Mouse (Mus musculus) MEL (cell line): Measurements from ENCODE around the gene Cbx6. TPM values are rescaled to one million over a fixed set of nuclear protein-coding genes. Genes with fewer than 3 reads are reported as not detected.

Source experiments
- DNase-seq: peaks from one replicate; pipeline ENCODE4 v3.0.0; 2011; ENCODE audit warnings: low read depth, low spot score
- H3K27ac ChIP-seq: 2 replicates; pipeline ENCODE4 v1.5.1; 2012; ENCODE audit warnings: low read depth, mild to moderate bottlenecking, control low read depth, low read length, moderate library complexity; ENCODE audit not compliant: control insufficient read depth
- H3K27me3 ChIP-seq, 2 experiments: fragments of 150-350 bp in 1 of 2; sonication (generic) in 1 of 2; 2 replicates each; pipeline ENCODE4 v1.6.1; 2012; ENCODE audit warnings: low read length in 2 of 2, mild to moderate bottlenecking in 2 of 2, improper control_type of control experiment in 1 of 2, moderate library complexity in 1 of 2; ENCODE audit not compliant: insufficient read depth in 2 of 2, control insufficient read depth in 1 of 2
- H3K36me3 ChIP-seq, 2 experiments: 2 replicates each; pipeline ENCODE4 v1.6.1; 2012 to 2014; ENCODE audit warnings: low read length in 2 of 2, improper control_type of control experiment in 1 of 2, inconsistent platforms in 1 of 2, mild to moderate bottlenecking in 1 of 2; ENCODE audit not compliant: insufficient read depth in 2 of 2, control insufficient read depth in 1 of 2
- H3K4me1 ChIP-seq, 2 experiments: fragments of 150-350 bp in 1 of 2; sonication (generic) in 1 of 2; 2 replicates each; pipeline ENCODE4 v1.6.1; 2012; ENCODE audit warnings: low read length in 2 of 2, improper control_type of control experiment in 1 of 2, mild to moderate bottlenecking in 1 of 2; ENCODE audit not compliant: insufficient read depth in 2 of 2, control insufficient read depth in 1 of 2
- H3K4me3 ChIP-seq, 2 experiments: fragments of 150-350 bp in 1 of 2; sonication (generic) in 1 of 2; 2 replicates each; pipeline ENCODE4 v1.5.1; 2012; ENCODE audit warnings: low read depth in 2 of 2, low read length in 2 of 2, mild to moderate bottlenecking in 2 of 2, moderate library complexity in 2 of 2, control low read depth in 1 of 2, improper control_type of control experiment in 1 of 2; ENCODE audit not compliant: control insufficient read depth in 1 of 2, insufficient read depth in 1 of 2
- H3K79me2 ChIP-seq: 2 replicates; pipeline ENCODE4 v1.6.1; 2012; ENCODE audit warnings: mild to moderate bottlenecking, low read length, moderate library complexity; ENCODE audit not compliant: control insufficient read depth, poor library complexity, insufficient read depth
- H3K9ac ChIP-seq: 2 replicates; pipeline ENCODE4 v1.6.1; 2012; ENCODE audit warnings: low read depth, mild to moderate bottlenecking, control low read depth, low read length, moderate library complexity; ENCODE audit not compliant: control insufficient read depth, poor library complexity, severe bottlenecking
- H3K9me3 ChIP-seq: fragments of 150-350 bp; sonication (generic); replicated peaks from 2 replicates; pipeline ENCODE4 v1.6.1; 2012; ENCODE audit warnings: mild to moderate bottlenecking, low read length, improper control_type of control experiment, moderate library complexity; ENCODE audit not compliant: insufficient read depth
- BHLHE40 ChIP-seq: IDR thresholded peaks from 2 replicates; pipeline ENCODE4 v1.6.1; 2012; ENCODE audit warnings: low read depth, mild to moderate bottlenecking, inconsistent platforms, low read length, improper control_type of control experiment, borderline replicate concordance
- CHD1 ChIP-seq: IDR thresholded peaks from 2 replicates; pipeline ENCODE4 v1.6.1; 2012; ENCODE audit warnings: low read depth, mild to moderate bottlenecking, inconsistent platforms, low read length, improper control_type of control experiment
- CHD2 ChIP-seq: IDR thresholded peaks from 2 replicates; pipeline ENCODE4 v1.6.1; 2011; ENCODE audit warnings: low read length, improper control_type of control experiment
- CTCF ChIP-seq, 3 experiments: IDR thresholded peaks in 2 of 3; conservative IDR thresholded peaks in 1 of 3; 2 replicates each; pipeline ENCODE4 v1.5.1; 2011 to 2012; ENCODE audit warnings: low read length in 3 of 3, low read depth in 2 of 3, mild to moderate bottlenecking in 2 of 3, improper control_type of control experiment in 1 of 3, inconsistent platforms in 1 of 3, mixed read lengths in 1 of 3, moderate library complexity in 1 of 3; ENCODE audit not compliant: control insufficient read depth in 1 of 3, insufficient read depth in 1 of 3, poor library complexity in 1 of 3, severe bottlenecking in 1 of 3
- EP300 ChIP-seq, 2 experiments: IDR thresholded peaks; 2 replicates each; pipeline ENCODE4 v1.6.1; 2011; ENCODE audit warnings: improper control_type of control experiment in 2 of 2, low read length in 2 of 2, low read depth in 1 of 2, mild to moderate bottlenecking in 1 of 2
- ETS1 ChIP-seq: IDR thresholded peaks from 2 replicates; pipeline ENCODE4 v1.6.1; 2012; ENCODE audit warnings: low read depth, mild to moderate bottlenecking, inconsistent platforms, low read length, improper control_type of control experiment, moderate library complexity
- GATA1 ChIP-seq: IDR thresholded peaks from 2 replicates; pipeline ENCODE4 v1.6.1; 2011; ENCODE audit warnings: low read depth, low read length, improper control_type of control experiment
- HCFC1 ChIP-seq: IDR thresholded peaks from 2 replicates; pipeline ENCODE4 v1.6.1; 2012; ENCODE audit warnings: low read depth, mild to moderate bottlenecking, inconsistent platforms, low read length, improper control_type of control experiment, moderate library complexity
- MAFK ChIP-seq: IDR thresholded peaks from 2 replicates; pipeline ENCODE4 v1.6.1; 2011; ENCODE audit warnings: low read depth, mild to moderate bottlenecking, low read length, improper control_type of control experiment, borderline replicate concordance
- MAX ChIP-seq: IDR thresholded peaks from 2 replicates; pipeline ENCODE4 v1.6.1; 2011; ENCODE audit warnings: low read length, improper control_type of control experiment
- MAZ ChIP-seq: IDR thresholded peaks from 2 replicates; pipeline ENCODE4 v1.6.1; 2012; ENCODE audit warnings: low read depth, mild to moderate bottlenecking, inconsistent platforms, low read length, improper control_type of control experiment
- MEF2A ChIP-seq: IDR thresholded peaks from 2 replicates; pipeline ENCODE4 v1.6.1; 2014; ENCODE audit warnings: low read depth, mild to moderate bottlenecking, inconsistent platforms, low read length, improper control_type of control experiment; ENCODE audit not compliant: poor library complexity, insufficient replicate concordance, severe bottlenecking; ENCODE audit errors: extremely low read depth
- MYB ChIP-seq: IDR thresholded peaks from 2 replicates; pipeline ENCODE4 v1.6.1; 2011; ENCODE audit warnings: mild to moderate bottlenecking, low read depth, low read length, improper control_type of control experiment
- MYC ChIP-seq: IDR thresholded peaks from 2 replicates; pipeline ENCODE4 v1.6.1; 2011; ENCODE audit warnings: low read depth, mild to moderate bottlenecking, low read length, improper control_type of control experiment, moderate library complexity
- NELFE ChIP-seq: IDR thresholded peaks from 2 replicates; pipeline ENCODE4 v1.6.1; 2011; ENCODE audit warnings: low read depth, low read length, improper control_type of control experiment
- NRF1 ChIP-seq: IDR thresholded peaks from 2 replicates; pipeline ENCODE4 v1.6.1; 2014; ENCODE audit warnings: low read depth, mild to moderate bottlenecking, inconsistent platforms, low read length, improper control_type of control experiment, moderate library complexity; ENCODE audit not compliant: poor library complexity, insufficient read depth, severe bottlenecking
- POLR2A ChIP-seq, 2 experiments: IDR thresholded peaks; 2 replicates each; pipeline ENCODE4 v1.6.1; 2011 to 2012; ENCODE audit warnings: low read length in 2 of 2, mild to moderate bottlenecking in 2 of 2, control low read depth in 1 of 2, improper control_type of control experiment in 1 of 2, low read depth in 1 of 2, moderate library complexity in 1 of 2; ENCODE audit not compliant: control insufficient read depth in 1 of 2, insufficient read depth in 1 of 2, poor library complexity in 1 of 2
- POLR2AphosphoS2 ChIP-seq: IDR thresholded peaks from 2 replicates; pipeline ENCODE4 v1.6.1; 2011; ENCODE audit warnings: low read length, improper control_type of control experiment
- POLR2AphosphoS5 ChIP-seq: IDR thresholded peaks from 2 replicates; pipeline ENCODE4 v1.6.1; 2012; ENCODE audit warnings: low read depth, borderline replicate concordance, mild to moderate bottlenecking, inconsistent platforms, low read length, moderate library complexity, mixed read lengths
- RAD21 ChIP-seq: IDR thresholded peaks from 2 replicates; pipeline ENCODE4 v1.6.1; 2011; ENCODE audit warnings: mild to moderate bottlenecking, low read depth, low read length, improper control_type of control experiment
- RCOR1 ChIP-seq: IDR thresholded peaks from 2 replicates; pipeline ENCODE4 v1.6.1; 2012; ENCODE audit warnings: low read depth, mild to moderate bottlenecking, inconsistent platforms, low read length, improper control_type of control experiment
- SIN3A ChIP-seq: IDR thresholded peaks from 2 replicates; pipeline ENCODE4 v1.6.1; 2012; ENCODE audit warnings: low read length, improper control_type of control experiment, inconsistent platforms
- SMC3 ChIP-seq: IDR thresholded peaks from 2 replicates; pipeline ENCODE4 v1.6.1; 2011; ENCODE audit warnings: low read depth, low read length, improper control_type of control experiment
- TAL1 ChIP-seq: IDR thresholded peaks from 2 replicates; pipeline ENCODE4 v1.6.1; 2012; ENCODE audit warnings: mild to moderate bottlenecking, inconsistent platforms, low read length, moderate library complexity, mixed read lengths
- TBP ChIP-seq: IDR thresholded peaks from 2 replicates; pipeline ENCODE4 v1.8.0; 2011; ENCODE audit warnings: low read depth, low read length, improper control_type of control experiment
- TCF12 ChIP-seq: IDR thresholded peaks from 2 replicates; pipeline ENCODE4 v1.6.1; 2014; ENCODE audit warnings: low read depth, mild to moderate bottlenecking, inconsistent platforms, low read length, improper control_type of control experiment, moderate library complexity
- USF2 ChIP-seq, 2 experiments: IDR thresholded peaks; 2 replicates each; pipeline ENCODE4 v1.6.1; 2011 to 2012; ENCODE audit warnings: improper control_type of control experiment in 2 of 2, low read length in 2 of 2, borderline replicate concordance in 1 of 2, inconsistent platforms in 1 of 2, low read depth in 1 of 2, mild to moderate bottlenecking in 1 of 2; ENCODE audit not compliant: insufficient read depth in 1 of 2
- ZC3H11A ChIP-seq: IDR thresholded peaks from 2 replicates; pipeline ENCODE4 v1.6.1; 2012; ENCODE audit warnings: low read depth, mild to moderate bottlenecking, inconsistent platforms, low read length, improper control_type of control experiment
- ZKSCAN1 ChIP-seq: IDR thresholded peaks from 2 replicates; pipeline ENCODE4 v1.6.1; 2012; ENCODE audit warnings: low read depth, mild to moderate bottlenecking, inconsistent platforms, low read length, improper control_type of control experiment, moderate library complexity
- ZNF384 ChIP-seq: IDR thresholded peaks from 2 replicates; pipeline ENCODE4 v1.6.1; 2012; ENCODE audit warnings: low read depth, mild to moderate bottlenecking, inconsistent platforms, low read length, improper control_type of control experiment
- polyA plus RNA-seq, 2 experiments: library from polyadenylated mRNA; stranded (reverse) in 1 of 2; unstranded in 1 of 2; fragments of >175 nt in 1 of 2; fragments of >200 nt in 1 of 2; gene quantifications; 2 replicates each; pipeline versions ENCODE4 v1.2.1 to v1.2.4; 2012; ENCODE audit warnings: low replicate concordance in 2 of 2, low read depth in 1 of 2; ENCODE audit not compliant: insufficient read length in 2 of 2, insufficient read depth in 1 of 2, missing spikeins in 1 of 2
- total RNA-seq: library from RNA; depleted of rRNA; stranded (reverse); fragments of 300-350 nt; gene quantifications from 2 replicates; pipeline ENCODE4 v1.2.3, GENCODE M21; 2012

Gene Cbx6
- total and polyA plus RNA-seq, 3 experiments, result 25.1 to 43.6 TPM; not detected in 1

GRCm38 (mm10) chr15:79880477-79880876 is 46.0 kb upstream of the Cbx6 start:
- no peak overlapping the region for H3K9ac ChIP-seq
- peaks cover 3 to 13% of the 10 kb centered on the region in 2 experiments; a peak in 3 of 4 replicates for H3K4me1 ChIP-seq
- H3K27ac ChIP-seq, result no peak overlapping the region
- no peaks in the 10 kb centered on the region; the same call in 1 of the 2 replicates for H3K79me2 ChIP-seq
- H3K4me3 ChIP-seq, result no peak overlapping the region
- DNase-seq, result no peak
- peaks cover 0 to 7% of the 10 kb centered on the region in 2 experiments; a peak in 1 of 4 replicates for H3K36me3 ChIP-seq
- no peaks in the 10 kb centered on the region for H3K27me3 ChIP-seq
- TF ChIP-seq ZNF384 (no peak), NRF1 (no peak), MYB (no peak), BHLHE40 (no peak), SMC3 (no peak), USF2 (IDR thresholded peaks at IDR 0.05; ENCODE audit: borderline replicate concordance in 1 of 2, insufficient read depth in 1 of 2, low read depth in 1 of 2, low read length in 2 of 2) (no peak), EP300 (IDR thresholded peaks at IDR 0.05; ENCODE audit: low read depth in 1 of 2, low read length in 2 of 2) (no peak), POLR2A (IDR thresholded peaks at IDR 0.05; ENCODE audit: control insufficient read depth in 1 of 2, insufficient read depth in 1 of 2, low read depth in 1 of 2, low read length in 2 of 2, poor library complexity in 1 of 2) (no peak), RCOR1 (no peak), ETS1 (no peak), ZKSCAN1 (no peak), ZC3H11A (no peak), MEF2A (no peak), GATA1 (no peak), MAZ (no peak), MAX (no peak)
- H3K9me3 ChIP-seq, result no peaks in the 10 kb centered on the region

- Histone ChIP-seq H3K36me3 (peaks cover 0 to 9% of the 10 kb centered on the region in 2 experiments; a peak in 2 of 4 replicates), H3K4me3 (peak overlapping the region; percentile 48 to 59), H3K9me3 (no peaks in the 10 kb centered on the region), H3K4me1 (peaks cover 4 to 21% of the 10 kb centered on the region in 2 experiments), H3K79me2 (no peaks in the 10 kb centered on the region; the same call in 1 of the 2 replicates), H3K27ac (peak overlapping the region; percentile 93), H3K9ac (peak overlapping the region; percentile 69), H3K27me3 (no peaks in the 10 kb centered on the region)
- DNase-seq, result peak; percentile 94
- TF ChIP-seq NELFE, result peak; percentile 10; the same call in 1 of the 2 replicates
- peak; percentile 41; the same call in 1 of the 2 replicates for TF ChIP-seq GATA1
- TF ChIP-seq ZC3H11A, result no peak
- peak; percentile 67; the same call in 1 of the 2 replicates for TF ChIP-seq TBP
- peak; percentile 55 to 59; a peak in 3 of 4 replicates for TF ChIP-seq EP300 (IDR thresholded peaks at IDR 0.05; ENCODE audit: low read depth in 1 of 2, low read length in 2 of 2)
- TF ChIP-seq MEF2A, result peak; percentile 62; the same call in 1 of the 2 replicates
- no peak; the same call in 1 of the 2 replicates for TF ChIP-seq HCFC1
- TF ChIP-seq CHD1, result no peak
- TF ChIP-seq MAFK, result no peak
- TF ChIP-seq ETS1, result peak; percentile 90
- no peak for TF ChIP-seq RAD21
- TF ChIP-seq POLR2AphosphoS5, result no peak
- TF ChIP-seq SIN3A, result peak; percentile 82
- no peak for TF ChIP-seq CHD2
- TF ChIP-seq POLR2AphosphoS2, result no peak
- TF ChIP-seq TCF12, result peak; percentile 65
- TF ChIP-seq CTCF (IDR thresholded peaks at IDR 0.05 in 2 of 3, conservative IDR thresholded peaks at IDR 0.05 in 1 of 3; ENCODE audit: control insufficient read depth in 1 of 3, insufficient read depth in 1 of 3, low read depth in 2 of 3, low read length in 3 of 3, poor library complexity in 1 of 3, severe bottlenecking in 1 of 3), result no peak
- TF ChIP-seq POLR2A (IDR thresholded peaks at IDR 0.05; ENCODE audit: control insufficient read depth in 1 of 2, insufficient read depth in 1 of 2, low read depth in 1 of 2, low read length in 2 of 2, poor library complexity in 1 of 2), result peak in 1 of 2 experiments; percentile 14; a peak in 1 of 4 replicates
- no peak for TF ChIP-seq USF2 (IDR thresholded peaks at IDR 0.05; ENCODE audit: borderline replicate concordance in 1 of 2, insufficient read depth in 1 of 2, low read depth in 1 of 2, low read length in 2 of 2)
- peak; percentile 97 for TF ChIP-seq BHLHE40
- peak; percentile 54 for TF ChIP-seq TAL1
- TF ChIP-seq MAX, result peak; percentile 59; the same call in 1 of the 2 replicates
- peak; percentile 75 for TF ChIP-seq MYC
Measured at GRCm38 (mm10) chr15:79879319-79879718, 44.8 kb upstream of the Cbx6 start.
